Mouse (Mus musculus) heart, adult 2 months (tissue): ENCODE measurements around the gene Ppp4c. TPM values are rescaled to one million over a fixed set of nuclear protein-coding genes. Genes with fewer than 3 reads are reported as not detected.

Experiments used
- DNase-seq, 2 experiments: peaks; one replicate each; pipeline ENCODE4 v3.0.0; 2021
- H3K27ac ChIP-seq: fragments of 200-600 bp; 2 replicates; pipeline ENCODE4 v1.8.1; 2022
- H3K27me3 ChIP-seq: fragments of 200-500 bp; 2 replicates; pipeline ENCODE4 v1.6.1; 2012; ENCODE audit warnings: mild to moderate bottlenecking, low read length, inconsistent platforms, mixed read lengths; ENCODE audit not compliant: control insufficient read depth, insufficient read depth
- H3K36me3 ChIP-seq: fragments of 200-500 bp; 2 replicates; pipeline ENCODE4 v1.6.1; 2012; ENCODE audit warnings: low read length, inconsistent platforms; ENCODE audit not compliant: control insufficient read depth, insufficient read depth
- H3K4me1 ChIP-seq: fragments of 200-500 bp; 2 replicates; pipeline ENCODE4 v1.6.1; 2011; ENCODE audit warnings: low read length; ENCODE audit not compliant: control insufficient read depth, insufficient read depth
- H3K4me3 ChIP-seq: fragments of 200-600 bp; 2 replicates; pipeline ENCODE4 v1.8.1; 2022
- H3K79me2 ChIP-seq: fragments of 200-500 bp; replicated peaks from 2 replicates; pipeline ENCODE4 v1.6.1; 2012; ENCODE audit warnings: mild to moderate bottlenecking, inconsistent platforms, low read length, moderate library complexity, mixed read lengths; ENCODE audit not compliant: control insufficient read depth, insufficient read depth
- H3K9ac ChIP-seq: fragments of 200-500 bp; 2 replicates; pipeline ENCODE4 v1.6.1; 2012; ENCODE audit warnings: low read depth, mild to moderate bottlenecking, control low read depth, inconsistent platforms, low read length, mixed read lengths
- CTCF ChIP-seq: fragments of 200-600 bp; IDR thresholded peaks from 2 replicates; pipeline ENCODE4 v1.8.1; 2022; ENCODE audit warnings: antibody characterized with exemption, mild to moderate bottlenecking, moderate library complexity
- EP300 ChIP-seq: fragments of 200-500 bp; IDR thresholded peaks from 2 replicates; pipeline ENCODE4 v1.6.1; 2011; ENCODE audit warnings: low read depth, low read length, control low read depth; ENCODE audit not compliant: insufficient read depth
- POLR2A ChIP-seq: fragments of 200-500 bp; IDR thresholded peaks from 2 replicates; pipeline ENCODE4 v1.6.1; 2011; ENCODE audit warnings: mild to moderate bottlenecking, low read depth, low read length, control low read depth; ENCODE audit not compliant: insufficient read depth
- WGBS: fragments of 180-500 bp; shearing (Covaris S2); methylation state at CpG from one replicate; pipeline ENCODE4 v1.1.7; 2018; 5-methylcytosine and 5-hydroxymethylcytosine counted together
- intact Hi-C: fragments of 180-260 bp; cut with DNase I; formaldehyde crosslinking; loops from one replicate; pipeline ENCODE4 v1.15.1; 2025
- polyA plus RNA-seq: library from polyadenylated mRNA; depleted of rRNA; stranded (reverse); fragments of >200 nt; gene quantifications from 2 replicates; pipeline ENCODE4 v1.2.3, GENCODE M21; 2012
- total RNA-seq, 2 experiments: library from RNA; stranded (reverse); gene quantifications; 2 replicates each; pipeline ENCODE4 v1.2.3; 2021

Gene Ppp4c
- total and polyA plus RNA-seq, 3 experiments, result 31.8 to 65.6 (median 31.9) TPM

GRCm38 (mm10) chr7:126795387-126796317 lies 3.4 kb upstream of the Ppp4c start:
- no peaks in the 10 kb centered on the region for H3K27me3 ChIP-seq
- no peaks in the 10 kb centered on the region for H3K79me2 ChIP-seq
- TF ChIP-seq EP300, result no peak
- TF ChIP-seq POLR2A, result 0 out of 2 replicates have a peak, but pooled peaks have one; percentile 32
- TF ChIP-seq CTCF, result peak; percentile 42
- WGBS, result 72% methylated on average over 16 of the region's 16 CpGs
- H3K9ac ChIP-seq, result no peak overlapping the region
- peaks cover 7% of the 10 kb centered on the region for H3K4me1 ChIP-seq
- H3K36me3 ChIP-seq, result peaks cover 22% of the 10 kb centered on the region
- H3K27ac ChIP-seq, result no peak overlapping the region
- intact Hi-C loops, result no loop called here
- no peak for DNase-seq
- H3K4me3 ChIP-seq, result no peak overlapping the region

GRCm38 (mm10) chr7:126794271-126794605 lies 1.9 kb upstream of the Ppp4c start:
- Histone ChIP-seq H3K27ac (no peak overlapping the region), H3K4me3 (no peak overlapping the region), H3K36me3 (peaks cover 22% of the 10 kb centered on the region), H3K27me3 (no peaks in the 10 kb centered on the region), H3K4me1 (peaks cover 3% of the 10 kb centered on the region), H3K9ac (no peak overlapping the region), H3K79me2 (no peaks in the 10 kb centered on the region; the same call in 1 of the 2 replicates)
- no peak for DNase-seq
- TF ChIP-seq POLR2A, result no peak
- no peak for TF ChIP-seq EP300
- no peak for TF ChIP-seq CTCF
- intact Hi-C loops, result no loop called here
- 27% methylated on average over 4 of the region's 4 CpGs for WGBS

DNA sequence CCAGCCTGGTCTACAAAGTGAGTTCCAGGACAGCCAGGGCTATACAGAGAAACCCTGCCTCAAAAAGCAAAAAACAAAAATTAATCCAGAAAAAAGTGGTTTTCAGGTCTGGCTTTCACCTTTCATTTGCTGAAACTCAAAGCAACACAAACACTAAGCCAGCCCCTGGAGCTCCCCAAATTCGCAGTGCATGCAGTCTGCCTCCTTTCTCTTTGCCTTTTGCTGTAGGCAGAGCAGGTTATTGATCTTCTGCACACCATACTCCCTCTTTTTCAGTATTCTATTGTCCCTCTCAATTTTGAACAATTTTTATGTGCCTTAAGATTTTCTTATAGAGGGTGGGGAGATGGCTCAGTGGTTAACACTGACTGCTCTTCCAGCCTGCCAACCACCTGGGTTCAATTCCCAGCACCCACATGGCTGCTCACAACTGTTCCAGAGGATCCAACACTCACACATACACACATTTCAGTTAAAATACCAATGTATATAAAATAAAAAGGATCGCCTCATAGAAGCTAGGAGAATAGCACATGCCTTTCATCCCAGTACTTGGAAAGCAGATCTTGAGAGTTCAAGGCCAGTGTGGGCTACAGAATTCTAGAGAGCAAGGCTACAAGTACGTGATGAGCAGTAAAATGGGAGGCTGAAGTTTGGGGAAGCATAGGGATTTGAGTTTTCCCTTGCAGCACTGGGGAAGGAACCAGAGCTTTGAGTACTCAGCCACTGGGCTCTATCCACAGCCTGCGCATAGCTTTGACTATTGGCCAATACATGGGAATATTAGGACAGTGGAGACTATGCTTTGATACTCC lies 1.4 kb upstream of the Ppp4c start:
- TF ChIP-seq POLR2A, result 0 out of 2 replicates have a peak, but pooled peaks have one; percentile 38
- TF ChIP-seq CTCF, result no peak
- TF ChIP-seq EP300, result no peak
- intact Hi-C loops, result no loop called here
- Histone ChIP-seq H3K9ac (no peak overlapping the region), H3K27ac (no peak overlapping the region), H3K4me1 (peaks cover 3% of the 10 kb centered on the region), H3K27me3 (no peaks in the 10 kb centered on the region), H3K79me2 (no peaks in the 10 kb centered on the region; the same call in 1 of the 2 replicates), H3K4me3 (no peak overlapping the region), H3K36me3 (peaks cover 22% of the 10 kb centered on the region)
- DNase-seq, result no peak
- 63% methylated on average over 4 of the region's 4 CpGs for WGBS

- DNase-seq, result no peak
- TF ChIP-seq CTCF (no peak), POLR2A (no peak), EP300 (no peak)
- Histone ChIP-seq H3K27me3 (no peaks in the 10 kb centered on the region), H3K9ac (no peak overlapping the region; the same call in 1 of the 2 replicates), H3K36me3 (peaks cover 22% of the 10 kb centered on the region), H3K27ac (peak overlapping the region; percentile 94), H3K79me2 (no peaks in the 10 kb centered on the region; the same call in 1 of the 2 replicates), H3K4me3 (peak overlapping the region; percentile 83), H3K4me1 (peaks cover 3% of the 10 kb centered on the region)
- intact Hi-C loops, result no loop called here
- 15% methylated on average over 11 of the region's 11 CpGs for WGBS
These were observed 586 bp upstream of the Ppp4c start for GRCm38 (mm10) chr7:126792721-126793443.

GRCm38 (mm10) chr7:126789141-126789540 lies 3.2 kb downstream of the Ppp4c start:
- TF ChIP-seq POLR2A, result no peak
- no peak for TF ChIP-seq EP300
- no peak for TF ChIP-seq CTCF
- WGBS, result 77% methylated on average over 4 of the region's 4 CpGs
- no peaks in the 10 kb centered on the region for H3K27me3 ChIP-seq
- H3K36me3 ChIP-seq, result peaks cover 7% of the 10 kb centered on the region
- H3K4me3 ChIP-seq, result no peak overlapping the region
- H3K79me2 ChIP-seq, result no peaks in the 10 kb centered on the region; the same call in 1 of the 2 replicates
- peaks cover 2% of the 10 kb centered on the region for H3K4me1 ChIP-seq
- no peak overlapping the region for H3K27ac ChIP-seq
- H3K9ac ChIP-seq, result no peak overlapping the region
- no peak for DNase-seq
- intact Hi-C loops, result no loop called here
